Mouse (Mus musculus) lung, postnatal 0 days (tissue): Measurements from ENCODE around the gene Abca8a.

Experiments used
- CTCF ChIP-seq: IDR thresholded peaks from 2 replicates; pipeline ENCODE4 v1.5.1; 2016; ENCODE audit warnings: antibody characterized with exemption, mild to moderate bottlenecking
- EP300 ChIP-seq: IDR thresholded peaks from 2 replicates; pipeline ENCODE4 v1.6.1; 2016; ENCODE audit warnings: antibody characterized with exemption, mild to moderate bottlenecking, control low read depth

GRCm38 (mm10) chr11:109994014-109994413, 101.8 kb downstream of the Abca8a start:
- TF ChIP-seq CTCF, result no peak
- no peak for TF ChIP-seq EP300
